Mouse (Mus musculus): ENCODE results near the gene Timp1. TPM values are rescaled to one million over a fixed set of nuclear protein-coding genes. Genes with fewer than 3 reads are reported as not detected.

Timp1 gene
- polyA plus RNA-seq, 1 experiment: 1.5 TPM

- Histone ChIP-seq H3K27ac (ENCODE audit: insufficient read depth, low read length) (peak within 1 kb of the TSS; percentile 89), H3K4me1 (ENCODE audit: control insufficient read depth, insufficient read depth, low read length) (no peaks in the 10 kb centered on the region; the same call in 1 of the 2 replicates), H3K4me3 (ENCODE audit: insufficient read depth, low read length) (peak within 1 kb of the TSS; percentile 89)
- peak; percentile 57; the same call in 1 of the 2 replicates for TF ChIP-seq POLR2A (IDR thresholded peaks at IDR 0.05; ENCODE audit: extremely low read depth, insufficient read depth, low read length)
- TF ChIP-seq CTCF (IDR thresholded peaks at IDR 0.05; ENCODE audit: extremely low read depth, insufficient read depth, low read length): no peak
Measured at GRCm38 (mm10) chrX:20920844-20921364, 50.9 kb downstream of the Timp1 start, which contains the start of gene Syn1. Gene Syn1 (minus strand): TSS chrX:20921004.

GRCm38 (mm10) chrX:20921366-20921765, 51.4 kb downstream of the Timp1 start:
- TF ChIP-seq CTCF (IDR thresholded peaks at IDR 0.05; ENCODE audit: extremely low read depth, insufficient read depth, low read length): no peak
- no peak for TF ChIP-seq POLR2A (IDR thresholded peaks at IDR 0.05; ENCODE audit: extremely low read depth, insufficient read depth, low read length)
- peak overlapping the region; percentile 89; the same call in 1 of the 2 replicates for H3K4me3 ChIP-seq (ENCODE audit: insufficient read depth, low read length)
- no peak overlapping the region for H3K27ac ChIP-seq (ENCODE audit: insufficient read depth, low read length)
- no peaks in the 10 kb centered on the region; the same call in 1 of the 2 replicates for H3K4me1 ChIP-seq (ENCODE audit: control insufficient read depth, insufficient read depth, low read length)

GRCm38 (mm10) chrX:20923506-20923905, 53.5 kb downstream of the Timp1 start:
- TF ChIP-seq CTCF (IDR thresholded peaks at IDR 0.05; ENCODE audit: extremely low read depth, insufficient read depth, low read length) (no peak), POLR2A (IDR thresholded peaks at IDR 0.05; ENCODE audit: extremely low read depth, insufficient read depth, low read length) (no peak)
- no peak overlapping the region for H3K4me3 ChIP-seq (ENCODE audit: insufficient read depth, low read length)
- no peaks in the 10 kb centered on the region; the same call in 1 of the 2 replicates for H3K4me1 ChIP-seq (ENCODE audit: control insufficient read depth, insufficient read depth, low read length)
- no peak overlapping the region for H3K27ac ChIP-seq (ENCODE audit: insufficient read depth, low read length)

Other genes starting within 250 kb of the Timp1 start
- gene Uba1, start 211.8 kb upstream of the Timp1 start, polyA plus RNA-seq (2012; rRNA removed): 254 and 256 TPM in 2 replicates
- gene Cdk16, start 182.2 kb upstream of the Timp1 start, polyA plus RNA-seq (2012; rRNA removed): 477 and 489 TPM in 2 replicates
- 95.7 and 99.6 TPM in 2 replicates for gene Usp11, start 166.3 kb upstream of the Timp1 start, polyA plus RNA-seq (2012; rRNA removed)
- 200 and 204 TPM in 2 replicates for gene Araf, start 72.4 kb upstream of the Timp1 start, polyA plus RNA-seq (2012; rRNA removed)
- 295 and 303 TPM in 2 replicates for gene Syn1, start 50.8 kb downstream of the Timp1 start, polyA plus RNA-seq (2012; rRNA removed)
- gene Cfp, start 61.4 kb downstream of the Timp1 start, polyA plus RNA-seq (2012; rRNA removed): 18.4 and 22.0 TPM in 2 replicates
- 40.2 and 44.3 TPM in 2 replicates for gene Elk1, start 80.4 kb downstream of the Timp1 start, polyA plus RNA-seq (2012; rRNA removed)
- 14.4 and 14.9 TPM in 2 replicates for gene Uxt, start 91.9 kb downstream of the Timp1 start, polyA plus RNA-seq (2012; rRNA removed)
- gene Zfp182, start 192.2 kb downstream of the Timp1 start, polyA plus RNA-seq (2012; rRNA removed): 9.5 and 9.7 TPM in 2 replicates
- not detected in 2 replicates for gene Spaca5, start 198.2 kb downstream of the Timp1 start, polyA plus RNA-seq (2012; rRNA removed)
- 1.3 and 1.4 TPM in 2 replicates for gene Zfp300, start 219.4 kb downstream of the Timp1 start, polyA plus RNA-seq (2012; rRNA removed)
- not detected in 2 replicates for gene Ssxa1, start 245.7 kb downstream of the Timp1 start, polyA plus RNA-seq (2012; rRNA removed)

Data from cortical plate, adult 2 months (tissue).